Mouse (Mus musculus): ENCODE results near the gene Cpxcr1. TPM values are rescaled to one million over a fixed set of nuclear protein-coding genes. Genes with fewer than 3 reads are reported as not detected.

Gene Cpxcr1
- total RNA-seq (2022): not detected

- DNase-seq (ENCODE audit: low spot score in 2 of 2): no peak
These were observed at the start of gene Cpxcr1 for GRCm38 (mm10) chrX:116448644-116449043. Gene Cpxcr1 (plus strand): TSS chrX:116448944.

Other genes with a start within 250 kb of the Cpxcr1 start
- not detected for gene H2afb2, start 232.2 kb downstream of the Cpxcr1 start, total RNA-seq (2022)

Measured in gastrocnemius, adult 8-10 months (tissue).